Comparison of ENCODE assay signal across 8 mouse cellular contexts in genomic region chr6:145179665-145180064, GRCm38 (mm10). TPM values are rescaled to one million over a fixed set of nuclear protein-coding genes. Genes with fewer than 3 reads are reported as not detected.
DNase-seq lines count a peak whose midpoint lies in the region; ATAC-seq and TF ChIP-seq lines count a peak whose summit lies in the region.

No protein-coding gene starts in this region.

- no peaks in the 10 kb centered on the region for H3K9me3 ChIP-seq in stomach, postnatal 0 days (ENCODE audit: control insufficient read depth, low read length)

- WGBS in stomach, postnatal 0 days: 48% methylated on average over 6 of the region's 6 CpGs

- H3K27ac ChIP-seq in stomach, postnatal 0 days (replicated peaks): no peak overlapping the region

- DNase-seq in gastrocnemius, adult 18-20 months (ENCODE audit: low spot score): peak; percentile 23
- DNase-seq in gastrocnemius, postnatal 25 days: no peak
- peak; percentile 54 for DNase-seq in urinary bladder, postnatal 14 days (ENCODE audit: low spot score)
- no peak for DNase-seq in urinary bladder, postnatal 10 days (ENCODE audit: low spot score)
- DNase-seq in cerebellum, postnatal 4 days (ENCODE audit: low spot score in 2 of 2): peak; percentile 37 to 50
- peak; percentile 76 for DNase-seq in induced T-regulatory cell, adult 2 months (ENCODE audit: low read depth)
- peak; percentile 77 for DNase-seq in lung, postnatal 10 days
- peak; percentile 61 for DNase-seq in stomach, postnatal 0 days (ENCODE audit: low spot score)

- no peaks in the 10 kb centered on the region for H3K27me3 ChIP-seq in stomach, postnatal 0 days (ENCODE audit: control insufficient read depth, insufficient read depth, low read length)

- no peak overlapping the region for H3K4me3 ChIP-seq in stomach, postnatal 0 days (ENCODE audit: low read depth, low read length)

- H3K4me2 ChIP-seq in stomach, postnatal 0 days (replicated peaks; ENCODE audit: low read depth): no peak overlapping the region

- no peak for ATAC-seq in stomach, postnatal 0 days (ENCODE audit: low FRiP score, low TSS enrichment)

- TF ChIP-seq CTCF in stomach, postnatal 0 days (IDR thresholded peaks at IDR 0.05; ENCODE audit: low read depth): peak; percentile 82

- 0 out of 2 replicates have a peak, but pooled peaks cover 4% of the 10 kb centered on the region for H3K4me1 ChIP-seq in stomach, postnatal 0 days (replicated peaks; ENCODE audit: control insufficient read depth, insufficient read depth)

- H3K9ac ChIP-seq in stomach, postnatal 0 days (ENCODE audit: low read length): no peak overlapping the region

- H3K36me3 ChIP-seq in stomach, postnatal 0 days (ENCODE audit: control insufficient read depth, insufficient read depth, low read length): no peaks in the 10 kb centered on the region

- TF ChIP-seq EP300 in stomach, postnatal 0 days (optimal IDR thresholded peaks at IDR 0.05): no peak

RNA-seq across cellular contexts. Expression of gene Casc1, which starts 31.1 kb away (rescaled TPM):
- total RNA-seq in gastrocnemius, adult 18-20 months (2021): under 1 TPM in 1 of 2 experiments, not detected in 1; 0.17 TPM
- total RNA-seq in gastrocnemius, postnatal 25 days (2021): under 1 TPM; 0.19 to 0.26 TPM
- 0.16 and 0.28 TPM in 2 replicates for polyA plus RNA-seq in stomach, postnatal 0 days (2015; fragmentation: Nextera tagmentation; extraction: Ambion mirVana)

RNA-seq across cellular contexts. Expression of gene Etfrf1, which starts 31.3 kb away (rescaled TPM):
- total RNA-seq in gastrocnemius, adult 18-20 months (2021): 10 to 100 TPM; 57.4 to 57.6 TPM
- total RNA-seq in gastrocnemius, postnatal 25 days (2021): 10 to 100 TPM; 49.1 to 56.8 TPM
- 35.1 and 37.8 TPM in 2 replicates for polyA plus RNA-seq in stomach, postnatal 0 days (2015; fragmentation: Nextera tagmentation; extraction: Ambion mirVana)

Comparison
In these comparisons a context has a peak if more than half of its experiments do, and no peak if none do; other contexts are left out.
1. DNase-seq: peak in gastrocnemius, adult 18-20 months (single experiment), urinary bladder, postnatal 14 days (single experiment), cerebellum, postnatal 4 days (2 of 2), induced T-regulatory cell, adult 2 months (single experiment), lung, postnatal 10 days (single experiment) and stomach, postnatal 0 days (single experiment); none in gastrocnemius, postnatal 25 days (single experiment) and urinary bladder, postnatal 10 days (single experiment).